Mouse (Mus musculus): ENCODE results near the gene Pop5.

The Pop5 gene

DNA sequence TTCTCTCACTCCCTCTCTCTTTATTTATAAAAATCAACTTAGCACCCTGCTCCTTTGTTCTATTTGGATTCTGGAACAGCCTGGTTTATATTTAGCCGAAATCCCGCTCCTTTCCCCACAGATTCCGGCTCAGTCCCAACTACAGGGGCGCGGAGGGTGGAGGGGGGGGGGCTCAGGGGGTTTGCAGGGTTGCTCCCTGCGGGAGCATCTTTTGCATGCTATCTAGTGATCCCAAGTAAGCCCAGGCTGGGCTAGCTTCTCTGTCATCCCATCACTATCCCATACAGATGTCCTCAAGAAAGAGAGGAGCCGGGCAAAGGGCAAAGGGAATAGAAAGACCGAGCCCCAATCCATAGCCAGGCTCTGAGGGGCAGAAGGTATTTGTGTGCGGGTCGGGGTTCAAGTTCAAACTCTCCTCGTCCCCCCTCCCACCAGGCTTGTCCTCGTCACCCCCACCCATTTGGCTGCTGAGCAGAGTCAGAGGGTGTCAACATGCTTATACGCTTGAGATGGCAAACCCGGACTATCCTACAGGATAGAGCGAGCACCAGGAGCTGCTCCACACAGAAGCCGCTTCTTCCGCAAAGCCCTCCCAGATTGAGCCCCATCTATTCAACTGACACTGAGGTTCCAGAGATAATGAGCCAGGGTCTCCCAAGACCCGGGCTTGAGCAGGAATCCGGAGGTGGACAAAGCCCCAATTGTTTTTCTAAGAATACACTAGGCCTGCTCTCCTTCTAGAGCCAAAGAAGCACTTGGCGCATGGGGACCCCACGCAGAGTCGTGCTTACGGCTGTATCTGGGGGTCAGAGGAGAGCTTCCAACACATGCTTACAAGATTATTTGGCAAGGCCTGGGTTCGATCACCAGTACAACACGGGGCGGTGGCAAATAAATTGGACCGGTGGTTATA lies 20.1 kb upstream of the Pop5 start:
- no peak for DNase-seq (ENCODE audit: low spot score)

GRCm38 (mm10) chr5:115217998-115218397 lies 17.6 kb upstream of the Pop5 start:
- DNase-seq (ENCODE audit: low spot score) = no peak

GRCm38 (mm10) chr5:115220931-115221640 lies 14.6 kb upstream of the Pop5 start:
- no peak for DNase-seq (ENCODE audit: low spot score)

GRCm38 (mm10) chr5:115222485-115222884 lies 13.2 kb upstream of the Pop5 start:
- no peak for DNase-seq (ENCODE audit: low spot score)

- DNase-seq (ENCODE audit: low spot score) = no peak
Observed at GRCm38 (mm10) chr5:115230830-115231551, 4.6 kb upstream of the Pop5 start.

DNA sequence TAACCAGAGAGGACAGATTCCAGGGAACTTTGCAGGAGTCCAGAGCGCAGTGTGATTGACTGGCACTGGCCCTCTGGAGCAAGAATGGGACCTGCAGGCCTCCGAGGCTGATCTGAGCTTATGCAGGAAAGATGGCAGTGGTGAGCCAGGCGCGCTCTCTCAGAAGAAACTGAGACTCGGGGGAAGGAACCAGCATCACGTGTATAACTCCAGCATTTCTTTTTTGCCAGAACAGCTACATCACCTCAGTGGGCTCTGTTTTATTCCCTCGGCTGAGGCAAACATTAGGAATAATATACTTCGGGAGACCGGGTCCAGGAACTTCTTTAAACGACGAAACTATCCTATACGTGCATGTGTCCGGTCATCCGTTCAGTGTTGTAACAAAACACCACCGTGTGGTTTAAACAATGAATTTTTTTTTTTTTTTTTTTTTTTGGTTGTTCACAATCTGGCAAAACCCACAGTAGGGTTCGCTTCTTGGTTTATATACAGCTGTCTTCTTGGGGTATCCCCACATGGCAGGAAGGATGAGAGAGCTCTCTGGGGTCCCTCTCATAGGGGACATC lies 4.0 kb upstream of the Pop5 start:
- no peak for DNase-seq (ENCODE audit: low spot score)

- DNase-seq (ENCODE audit: low spot score) = no peak
Observed at GRCm38 (mm10) chr5:115232516-115232915, 3.1 kb upstream of the Pop5 start.

GRCm38 (mm10) chr5:115233031-115233780 lies 2.4 kb upstream of the Pop5 start:
- DNase-seq (ENCODE audit: low spot score) = no peak

- DNase-seq (ENCODE audit: low spot score) = no peak
Observed at GRCm38 (mm10) chr5:115234519-115234918, 1.1 kb upstream of the Pop5 start.

DNA sequence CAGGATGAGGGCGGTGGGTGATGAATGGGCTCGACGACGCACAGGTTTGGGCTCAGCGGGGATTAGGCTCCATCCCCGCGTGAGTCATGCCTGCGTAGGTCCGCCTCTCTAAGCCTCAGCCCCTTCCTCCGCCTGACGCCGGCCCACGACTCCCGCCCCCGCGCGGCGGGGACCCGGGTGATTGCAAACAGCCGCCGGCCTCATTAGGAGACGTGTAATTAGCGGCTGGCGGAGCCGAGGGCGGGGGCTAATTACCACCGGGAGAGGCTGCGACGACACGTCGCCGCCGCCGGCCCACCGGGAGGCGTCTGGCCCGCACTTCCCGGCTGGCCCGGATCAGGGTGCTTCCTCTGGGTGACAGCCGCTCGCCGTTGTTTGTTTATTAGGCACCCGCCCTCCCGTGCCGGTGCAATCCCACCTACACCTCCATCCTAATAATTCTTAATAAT lies 289 bp upstream of the Pop5 start:
- DNase-seq (ENCODE audit: low spot score) = no peak

GRCm38 (mm10) chr5:115237803-115238728 lies 2.4 kb downstream of the Pop5 start:
- DNase-seq (ENCODE audit: low spot score) = peak; percentile 94

DNA sequence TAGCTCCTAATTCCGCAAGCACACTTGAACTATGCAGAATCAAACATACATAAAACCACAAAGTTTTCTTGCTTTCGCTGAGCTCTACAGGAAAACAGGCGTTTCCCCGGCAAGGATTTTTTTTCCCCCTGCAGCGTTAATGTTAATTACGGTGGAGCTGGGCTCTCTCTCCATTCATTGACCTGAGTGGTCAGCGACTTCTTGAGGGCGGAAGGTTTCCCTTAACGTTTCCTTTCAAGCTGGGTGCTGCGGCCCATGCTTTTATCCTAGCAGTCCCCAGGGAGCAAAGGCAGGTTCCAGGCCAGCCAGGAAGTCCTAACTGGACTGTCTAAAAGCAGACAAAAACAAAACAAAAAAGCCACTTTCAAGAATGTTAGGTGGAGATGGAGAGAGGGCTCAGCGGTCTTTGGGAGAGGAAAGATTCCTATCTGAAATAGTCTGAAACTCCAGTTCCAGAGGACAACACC lies 3.1 kb downstream of the Pop5 start:
- DNase-seq (ENCODE audit: low spot score) = peak; percentile 48

DNA sequence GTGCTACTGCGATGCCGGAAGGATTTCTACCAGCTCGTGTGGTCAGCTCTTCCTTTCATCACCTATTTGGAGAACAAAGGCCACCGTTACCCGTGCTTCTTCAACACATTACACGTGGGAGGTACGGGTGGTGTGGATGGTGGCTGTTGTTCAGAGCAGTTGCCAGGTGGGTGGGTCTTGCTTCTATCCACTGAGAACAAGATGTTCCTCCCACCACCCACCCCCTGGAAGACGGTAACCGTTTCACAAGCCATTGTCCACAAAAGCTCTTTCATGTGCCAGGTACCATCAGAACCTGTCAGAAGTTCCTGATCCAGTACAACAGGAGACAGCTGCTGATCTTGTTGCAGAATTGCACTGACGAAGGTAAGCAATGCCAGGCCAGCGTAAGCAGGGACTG lies 4.6 kb downstream of the Pop5 start:
- DNase-seq (ENCODE audit: low spot score) = no peak

GRCm38 (mm10) chr5:115255472-115255871 lies 19.8 kb downstream of the Pop5 start:
- DNase-seq (ENCODE audit: low spot score) = no peak

DNA sequence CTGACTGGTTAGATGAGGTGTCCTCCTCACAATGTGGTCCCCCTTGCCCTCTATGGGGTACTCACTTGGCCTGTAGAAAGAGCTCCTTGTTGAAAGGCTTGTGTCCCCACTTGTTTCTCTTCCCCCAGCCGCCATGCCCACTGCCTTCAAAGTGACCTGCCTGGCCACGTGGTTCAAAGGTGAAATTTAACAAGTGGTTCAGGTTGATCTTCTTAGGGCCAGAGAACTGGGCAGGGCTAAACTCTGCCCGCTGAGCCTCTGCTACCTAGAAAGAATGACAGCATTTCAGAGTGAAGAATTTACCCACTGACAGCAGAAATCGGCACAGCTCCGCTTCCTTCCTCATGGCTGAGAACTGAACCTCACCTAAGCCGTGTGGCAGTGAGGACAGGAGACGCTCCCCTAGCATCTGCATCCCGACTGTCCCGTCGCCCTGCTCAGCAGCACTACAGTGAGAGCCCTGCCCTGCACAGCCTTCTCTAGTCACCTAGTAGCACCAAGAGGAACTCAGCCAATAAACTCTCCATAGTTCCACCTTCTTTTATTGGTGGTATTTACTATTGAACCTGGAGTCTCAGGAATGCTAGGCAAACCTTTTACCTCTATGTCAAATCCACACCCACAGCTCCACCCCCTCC lies 21.4 kb downstream of the Pop5 start:
- no peak for DNase-seq (ENCODE audit: low spot score)

GRCm38 (mm10) chr5:115260356-115260755 lies 24.7 kb downstream of the Pop5 start:
- no peak for DNase-seq (ENCODE audit: low spot score)

- no peak for DNase-seq (ENCODE audit: low spot score)
Observed at GRCm38 (mm10) chr5:115261141-115261540, 25.5 kb downstream of the Pop5 start.

- no peak for DNase-seq (ENCODE audit: low spot score)
Observed at GRCm38 (mm10) chr5:115261880-115262279, 26.2 kb downstream of the Pop5 start.

DNA sequence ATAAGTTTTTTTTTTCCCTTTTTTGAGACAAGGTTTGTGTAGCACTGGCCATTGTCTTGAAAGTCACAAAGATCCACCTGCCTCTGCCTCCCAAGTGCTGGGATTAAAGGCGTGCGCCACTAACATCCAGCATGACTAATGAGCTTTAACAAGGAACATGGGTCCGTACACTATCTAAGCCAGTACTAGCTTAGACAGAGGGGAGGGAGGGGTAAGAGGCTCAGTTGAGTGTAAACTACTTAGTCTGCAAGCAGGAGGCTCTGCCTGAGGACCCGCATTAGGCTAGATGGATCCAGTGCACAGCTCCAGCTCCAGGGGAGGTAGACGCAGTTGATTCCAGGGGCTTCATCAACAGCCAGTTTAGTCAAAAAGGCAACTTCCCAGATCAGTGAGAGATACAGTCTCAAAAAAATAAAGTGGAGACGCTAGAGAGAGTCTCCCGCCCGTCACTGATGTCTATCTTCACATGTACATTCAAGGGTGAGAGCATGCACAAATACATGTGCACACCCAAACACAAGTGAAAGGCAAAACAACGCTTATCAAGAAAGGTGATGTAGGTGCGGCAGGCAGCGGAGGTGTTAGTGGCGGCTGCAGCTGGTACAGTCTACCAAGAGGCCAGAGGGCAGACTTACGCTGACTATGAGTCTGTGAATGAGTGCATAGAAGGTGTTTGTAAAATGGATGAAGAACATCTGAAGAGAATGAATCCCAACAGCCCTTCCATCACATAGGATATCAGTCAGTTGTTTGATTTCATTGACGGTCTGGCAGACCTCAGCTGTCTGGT lies 27.1 kb downstream of the Pop5 start:
- DNase-seq (ENCODE audit: low spot score) = no peak
